Comparison of ENCODE assay signal across 39 mouse cellular contexts in the genomic region with DNA sequence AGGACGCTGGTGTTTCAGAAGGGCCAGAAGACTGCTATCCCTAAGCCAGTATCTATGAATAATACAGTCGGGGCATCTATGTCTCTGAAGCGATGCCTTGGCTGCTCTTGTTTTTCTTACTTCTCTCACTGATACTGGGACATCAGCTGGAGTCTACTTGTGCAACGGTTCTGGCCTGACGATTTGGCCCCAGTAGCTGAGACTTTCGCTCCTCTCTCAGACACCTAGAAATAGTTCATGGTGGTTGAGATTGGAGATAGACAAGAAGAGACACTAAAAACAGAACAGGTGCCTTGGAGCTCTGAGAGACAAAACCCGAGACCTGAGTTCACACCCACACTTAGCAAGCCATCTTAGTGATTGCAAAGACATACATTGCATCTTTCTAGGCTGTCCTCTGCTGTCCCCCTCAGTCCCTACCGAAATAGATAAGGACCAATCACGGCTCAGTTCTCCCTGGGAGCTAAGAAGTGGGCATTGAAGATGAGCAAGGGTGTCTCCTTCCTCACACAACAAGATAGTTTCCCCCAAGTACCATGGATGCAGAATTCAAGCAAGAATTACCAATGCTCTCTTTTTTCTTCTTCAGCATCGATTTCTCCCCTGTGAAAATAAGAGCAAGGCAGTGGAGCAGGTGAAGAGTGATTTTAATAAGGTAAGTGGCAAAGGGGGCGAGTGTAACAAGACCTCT. TPM values are rescaled to one million over a fixed set of nuclear protein-coding genes. Genes with fewer than 3 reads are reported as not detected.
"Had no signal": no experiment of that assay in that cellular context is flagged by ENCODE, and none has a peak within 500 bp of the region (broad histone marks: within the 10 kb centered on the region; RNA-seq: fewer than 3 reads in every experiment).

No protein-coding gene starts in this region.

- ATAC-seq: hindbrain, embryonic 16.5 days; hindbrain, postnatal 0 days; intestine, embryonic 15.5 days; intestine, embryonic 16.5 days; intestine, postnatal 0 days had no signal

- DNase-seq: heart, postnatal 10 days; heart, postnatal 14 days; heart, postnatal 36 days; heart, postnatal 4 days; kidney, postnatal 10 days; layer of hippocampus, adult 9-11 months; layer of hippocampus, postnatal 36 days had no signal

- H3K4me3 ChIP-seq: heart, embryonic 12.5 days; heart, embryonic 13.5 days; heart, embryonic 15.5 days; hindbrain, embryonic 10.5 days; hindbrain, embryonic 12.5 days; hindbrain, embryonic 13.5 days; hindbrain, embryonic 15.5 days; intestine, embryonic 15.5 days; kidney, embryonic 15.5 days; layer of hippocampus, adult 2 months; left cerebral cortex, adult 2 months had no signal

- H3K9me3 ChIP-seq: heart, embryonic 12.5 days; heart, embryonic 13.5 days; heart, embryonic 15.5 days; hindbrain, embryonic 10.5 days; hindbrain, embryonic 12.5 days; hindbrain, embryonic 13.5 days; hindbrain, embryonic 15.5 days; intestine, embryonic 15.5 days; kidney, embryonic 15.5 days had no signal

- H3K4me1 ChIP-seq: heart, embryonic 12.5 days; heart, embryonic 15.5 days; hindbrain, embryonic 10.5 days; hindbrain, embryonic 12.5 days; hindbrain, embryonic 13.5 days; hindbrain, embryonic 15.5 days had no signal

- H3K27ac ChIP-seq: heart, embryonic 13.5 days; heart, embryonic 15.5 days; hindbrain, embryonic 10.5 days; hindbrain, embryonic 12.5 days; hindbrain, embryonic 13.5 days; hindbrain, embryonic 14.5 days; hindbrain, embryonic 15.5 days; hindbrain, postnatal 0 days; intestine, embryonic 15.5 days; kidney, embryonic 15.5 days; kidney, postnatal 0 days; layer of hippocampus, adult 2 months; left cerebral cortex, adult 2 months had no signal

- H3K9ac ChIP-seq: heart, embryonic 12.5 days; heart, embryonic 13.5 days; heart, embryonic 15.5 days; hindbrain, embryonic 12.5 days; hindbrain, embryonic 13.5 days; hindbrain, embryonic 14.5 days; hindbrain, embryonic 15.5 days; intestine, embryonic 15.5 days; kidney, embryonic 15.5 days had no signal

- H3K27me3 ChIP-seq: hindbrain, embryonic 12.5 days; hindbrain, embryonic 13.5 days; hindbrain, embryonic 15.5 days; intestine, embryonic 15.5 days had no signal

- H3K4me2 ChIP-seq: heart, embryonic 11.5 days; heart, embryonic 12.5 days; heart, embryonic 13.5 days; heart, embryonic 15.5 days; hindbrain, embryonic 12.5 days; hindbrain, embryonic 13.5 days; hindbrain, embryonic 14.5 days; hindbrain, embryonic 15.5 days; intestine, embryonic 15.5 days; kidney, embryonic 15.5 days had no signal

- H3K36me3 ChIP-seq: heart, embryonic 12.5 days; heart, embryonic 13.5 days; heart, embryonic 15.5 days; hindbrain, embryonic 10.5 days; hindbrain, embryonic 12.5 days; hindbrain, embryonic 13.5 days; hindbrain, embryonic 15.5 days; intestine, embryonic 15.5 days; kidney, embryonic 15.5 days had no signal

RNA-seq across cellular contexts. Expression of gene Il10, which starts 2.4 kb away (rescaled TPM):
- total RNA-seq: heart, postnatal 10 days; heart, postnatal 14 days; heart, postnatal 25 days; heart, postnatal 36 days; heart, postnatal 4 days; hindbrain, postnatal 0 days; layer of hippocampus, adult 18-20 months; layer of hippocampus, adult 2 months; layer of hippocampus, adult 8-10 months; layer of hippocampus, postnatal 10 days; layer of hippocampus, postnatal 14 days; layer of hippocampus, postnatal 25 days; layer of hippocampus, postnatal 36 days; left cerebral cortex, adult 18-20 months; left cerebral cortex, adult 2 months; left cerebral cortex, adult 8-10 months had no signal
- polyA plus RNA-seq: heart, embryonic 11.5 days; heart, embryonic 12.5 days; heart, embryonic 13.5 days; heart, embryonic 14.5 days; heart, embryonic 15.5 days; heart, postnatal 0 days; hindbrain, embryonic 10.5 days; hindbrain, embryonic 11.5 days; hindbrain, embryonic 12.5 days; hindbrain, embryonic 13.5 days; hindbrain, embryonic 14.5 days; hindbrain, embryonic 15.5 days; hindbrain, embryonic 16.5 days; hindbrain, postnatal 0 days; intestine, embryonic 14.5 days; intestine, embryonic 15.5 days; intestine, embryonic 16.5 days; intestine, postnatal 0 days; kidney, adult 2 months; kidney, embryonic 15.5 days; kidney, embryonic 16.5 days had no signal
